Mouse (Mus musculus): ENCODE data around the gene Lix1l. TPM values are rescaled to one million over a fixed set of nuclear protein-coding genes. Genes with fewer than 3 reads are reported as not detected.

Lix1l gene
- polyA plus RNA-seq, 1 experiment = 8.2 TPM

DNA sequence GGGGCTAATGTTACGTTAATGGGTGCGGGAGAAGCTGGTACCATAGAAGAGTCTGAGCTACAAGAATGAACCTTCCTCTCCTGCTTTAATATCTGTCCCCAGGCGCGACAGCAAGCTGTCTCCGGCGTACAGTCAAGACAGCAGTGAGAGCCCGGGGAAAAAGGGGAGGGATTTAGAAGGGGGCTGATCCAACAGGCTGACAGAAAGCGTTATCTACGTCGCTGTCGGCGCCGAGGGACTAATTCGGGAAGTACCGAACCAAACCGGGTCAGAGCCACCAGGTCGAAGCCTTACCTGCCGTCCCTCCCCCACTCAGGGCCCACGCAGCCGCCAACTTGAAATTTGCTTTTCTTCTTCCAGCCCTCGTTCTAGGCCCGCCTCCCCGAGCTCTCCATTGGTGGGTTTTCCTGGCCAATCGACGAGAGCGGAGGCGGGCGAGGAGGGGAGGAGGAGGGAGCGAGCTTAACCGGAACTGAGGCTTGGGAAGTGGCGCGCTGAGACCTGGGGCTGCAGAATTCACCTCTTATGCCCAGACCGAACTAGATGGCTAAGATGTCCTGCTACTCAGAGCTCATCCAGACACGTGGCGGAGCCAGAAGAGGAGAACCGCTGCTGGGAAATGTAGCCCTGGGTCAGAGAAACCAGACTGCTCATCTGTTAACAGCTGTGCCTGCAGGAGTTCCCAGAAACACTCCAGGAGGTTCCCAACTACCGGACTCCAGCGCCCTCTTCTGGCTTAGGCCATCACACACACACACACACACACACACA is 7.0 kb upstream of the Lix1l start, which contains the start of gene Polr3gl:
TSS of gene Polr3gl (minus strand) at position 392 of the 771 bp plus-strand sequence.
- TF ChIP-seq CTCF (IDR thresholded peaks at IDR 0.05; ENCODE audit: borderline replicate concordance, control insufficient read depth, extremely low read depth, insufficient read depth, low read length, poor library complexity) (0 out of 2 replicates have a peak, but pooled peaks have one; percentile 49), POLR2A (IDR thresholded peaks at IDR 0.05; ENCODE audit: control insufficient read depth, extremely low read depth, insufficient read depth, low read length, poor library complexity) (peak; percentile 63; the same call in 1 of the 2 replicates)
- Histone ChIP-seq H3K4me3 (ENCODE audit: control insufficient read depth, insufficient read depth, low read length) (peak within 1 kb of the TSS; percentile 94), H3K36me3 (ENCODE audit: control insufficient read depth, insufficient read depth, low read length) (no peaks in the 10 kb centered on the region), H3K27ac (ENCODE audit: control insufficient read depth, insufficient read depth, low read length) (peak within 1 kb of the TSS; percentile 27; the same call in 1 of the 2 replicates), H3K4me1 (replicated peaks; ENCODE audit: control insufficient read depth, insufficient read depth, low read length) (peaks cover 29% of the 10 kb centered on the region), H3K27me3 (ENCODE audit: control insufficient read depth, insufficient read depth, low read length) (peaks cover 29% of the 10 kb centered on the region; the same call in 1 of the 2 replicates)
- peak; percentile 96 for DNase-seq
- 1% methylated on average over 38 of the region's 38 CpGs for WGBS

DNA sequence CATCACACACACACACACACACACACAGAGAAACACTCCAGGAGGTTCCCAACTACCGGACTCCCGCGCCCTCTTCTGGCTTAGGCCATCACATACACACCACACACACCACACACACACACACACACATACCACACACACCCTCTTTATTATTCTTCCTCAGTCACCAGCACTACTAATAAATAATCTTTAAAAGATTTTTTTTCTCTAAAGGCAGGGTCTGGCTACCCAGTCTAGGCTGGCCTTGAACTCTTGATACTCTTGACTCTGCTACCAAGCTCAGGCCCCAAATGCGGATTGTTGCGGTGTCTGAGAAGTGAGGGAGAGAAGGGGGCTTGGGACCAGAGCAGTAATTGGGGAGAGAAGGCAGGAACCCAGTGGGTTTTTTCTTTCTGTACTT is 6.1 kb upstream of the Lix1l start:
- no peak overlapping the region for H3K27ac ChIP-seq (ENCODE audit: control insufficient read depth, insufficient read depth, low read length)
- TF ChIP-seq CTCF (IDR thresholded peaks at IDR 0.05; ENCODE audit: borderline replicate concordance, control insufficient read depth, extremely low read depth, insufficient read depth, low read length, poor library complexity) (no peak), POLR2A (IDR thresholded peaks at IDR 0.05; ENCODE audit: control insufficient read depth, extremely low read depth, insufficient read depth, low read length, poor library complexity) (no peak)
- 95% methylated on average over 5 of the region's 5 CpGs for WGBS
- no peak for DNase-seq
- no peak overlapping the region for H3K4me3 ChIP-seq (ENCODE audit: control insufficient read depth, insufficient read depth, low read length)
- H3K27me3 ChIP-seq (ENCODE audit: control insufficient read depth, insufficient read depth, low read length) = peaks cover 32% of the 10 kb centered on the region; the same call in 1 of the 2 replicates
- peaks cover 29% of the 10 kb centered on the region for H3K4me1 ChIP-seq (replicated peaks; ENCODE audit: control insufficient read depth, insufficient read depth, low read length)
- no peaks in the 10 kb centered on the region for H3K36me3 ChIP-seq (ENCODE audit: control insufficient read depth, insufficient read depth, low read length)

DNA sequence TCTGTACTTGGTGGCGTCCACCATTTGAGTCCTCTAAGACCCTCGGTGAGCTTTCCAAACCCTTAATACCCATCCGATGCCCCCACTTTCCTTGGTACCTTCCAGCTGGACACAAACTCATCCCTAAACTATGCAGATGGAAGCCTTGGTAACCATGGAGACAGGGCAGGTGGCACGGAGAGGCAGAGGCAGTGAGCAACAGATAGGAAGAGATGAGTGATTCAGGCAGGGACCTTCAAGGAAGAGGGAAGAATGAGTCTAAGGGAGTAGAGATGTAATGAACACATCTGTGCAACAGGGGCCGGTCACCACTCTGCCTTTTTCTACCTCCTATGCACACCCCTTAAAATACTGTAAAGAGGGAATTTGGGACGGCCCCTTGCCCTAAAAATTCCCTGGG is 5.3 kb upstream of the Lix1l start:
- Histone ChIP-seq H3K4me1 (replicated peaks; ENCODE audit: control insufficient read depth, insufficient read depth, low read length) (peaks cover 30% of the 10 kb centered on the region), H3K27ac (ENCODE audit: control insufficient read depth, insufficient read depth, low read length) (no peak overlapping the region), H3K36me3 (ENCODE audit: control insufficient read depth, insufficient read depth, low read length) (no peaks in the 10 kb centered on the region), H3K4me3 (ENCODE audit: control insufficient read depth, insufficient read depth, low read length) (no peak overlapping the region), H3K27me3 (ENCODE audit: control insufficient read depth, insufficient read depth, low read length) (peaks cover 35% of the 10 kb centered on the region; the same call in 1 of the 2 replicates)
- no peak for TF ChIP-seq POLR2A (IDR thresholded peaks at IDR 0.05; ENCODE audit: control insufficient read depth, extremely low read depth, insufficient read depth, low read length, poor library complexity)
- no peak for TF ChIP-seq CTCF (IDR thresholded peaks at IDR 0.05; ENCODE audit: borderline replicate concordance, control insufficient read depth, extremely low read depth, insufficient read depth, low read length, poor library complexity)
- WGBS = 57% methylated on average over 6 of the region's 6 CpGs
- DNase-seq = no peak

DNA sequence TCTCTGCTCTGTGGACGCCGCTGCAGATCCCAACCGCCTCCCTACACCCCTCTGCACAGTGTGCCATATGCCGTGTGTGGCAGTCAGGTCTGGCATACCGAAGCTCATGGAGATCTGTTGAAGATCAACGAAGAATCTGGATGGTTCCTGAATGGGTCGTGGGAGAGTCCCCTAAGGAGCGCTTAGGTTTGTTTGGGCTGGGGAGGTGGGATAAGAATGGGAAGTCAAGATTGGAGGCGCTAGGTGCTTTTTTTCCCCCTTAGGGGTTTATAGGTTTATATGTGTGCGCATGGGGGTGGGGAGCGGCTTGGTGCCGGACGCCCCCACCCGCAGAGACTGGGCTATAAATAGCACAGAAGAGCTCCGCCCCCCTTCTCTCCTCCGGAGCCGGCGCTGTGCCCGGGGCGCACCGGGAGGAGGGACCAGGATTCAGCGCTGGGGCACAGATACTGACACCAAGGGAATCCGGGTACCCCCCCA is 4.7 kb upstream of the Lix1l start, which contains the start of gene Ankrd34a:
TSS of gene Ankrd34a (plus strand) at position 409 of the 480 bp plus-strand sequence.
- H3K36me3 ChIP-seq (ENCODE audit: control insufficient read depth, insufficient read depth, low read length) = no peaks in the 10 kb centered on the region
- no peak for TF ChIP-seq POLR2A (IDR thresholded peaks at IDR 0.05; ENCODE audit: control insufficient read depth, extremely low read depth, insufficient read depth, low read length, poor library complexity)
- TF ChIP-seq CTCF (IDR thresholded peaks at IDR 0.05; ENCODE audit: borderline replicate concordance, control insufficient read depth, extremely low read depth, insufficient read depth, low read length, poor library complexity) = no peak
- peak within 1 kb of the TSS; percentile 19; the same call in 1 of the 2 replicates for H3K4me3 ChIP-seq (ENCODE audit: control insufficient read depth, insufficient read depth, low read length)
- 4% methylated on average over 23 of the region's 23 CpGs for WGBS
- H3K4me1 ChIP-seq (replicated peaks; ENCODE audit: control insufficient read depth, insufficient read depth, low read length) = peaks cover 31% of the 10 kb centered on the region
- no peak for DNase-seq
- no peak within 1 kb of the TSS for H3K27ac ChIP-seq (ENCODE audit: control insufficient read depth, insufficient read depth, low read length)
- peaks cover 35% of the 10 kb centered on the region; the same call in 1 of the 2 replicates for H3K27me3 ChIP-seq (ENCODE audit: control insufficient read depth, insufficient read depth, low read length)

DNA sequence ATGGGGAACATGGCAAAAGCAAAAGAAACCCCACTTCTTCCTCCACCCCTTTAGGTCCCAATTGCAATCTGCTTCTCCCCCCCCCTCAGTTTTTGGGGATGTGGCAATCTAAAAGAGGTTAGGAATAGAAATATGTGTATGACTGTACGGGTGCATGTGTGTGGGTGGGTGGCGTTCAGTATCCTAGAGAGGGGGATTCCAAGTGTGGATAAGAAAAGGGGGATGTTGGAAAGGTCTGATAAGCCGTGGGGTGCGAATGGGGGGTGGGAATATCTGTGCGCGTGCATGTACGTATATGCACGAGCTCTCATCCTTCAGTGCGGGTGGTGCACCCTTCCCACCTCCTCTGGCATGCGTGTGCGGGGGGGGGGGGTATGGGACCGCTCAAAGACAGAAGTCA is 4.1 kb upstream of the Lix1l start:
- TF ChIP-seq POLR2A (IDR thresholded peaks at IDR 0.05; ENCODE audit: control insufficient read depth, extremely low read depth, insufficient read depth, low read length, poor library complexity) (no peak), CTCF (IDR thresholded peaks at IDR 0.05; ENCODE audit: borderline replicate concordance, control insufficient read depth, extremely low read depth, insufficient read depth, low read length, poor library complexity) (no peak)
- 6% methylated on average over 12 of the region's 12 CpGs for WGBS
- Histone ChIP-seq H3K27ac (ENCODE audit: control insufficient read depth, insufficient read depth, low read length) (no peak overlapping the region), H3K27me3 (ENCODE audit: control insufficient read depth, insufficient read depth, low read length) (peaks cover 35% of the 10 kb centered on the region; the same call in 1 of the 2 replicates), H3K4me1 (replicated peaks; ENCODE audit: control insufficient read depth, insufficient read depth, low read length) (peaks cover 34% of the 10 kb centered on the region), H3K36me3 (ENCODE audit: control insufficient read depth, insufficient read depth, low read length) (no peaks in the 10 kb centered on the region), H3K4me3 (ENCODE audit: control insufficient read depth, insufficient read depth, low read length) (no peak overlapping the region)
- DNase-seq = no peak

DNA sequence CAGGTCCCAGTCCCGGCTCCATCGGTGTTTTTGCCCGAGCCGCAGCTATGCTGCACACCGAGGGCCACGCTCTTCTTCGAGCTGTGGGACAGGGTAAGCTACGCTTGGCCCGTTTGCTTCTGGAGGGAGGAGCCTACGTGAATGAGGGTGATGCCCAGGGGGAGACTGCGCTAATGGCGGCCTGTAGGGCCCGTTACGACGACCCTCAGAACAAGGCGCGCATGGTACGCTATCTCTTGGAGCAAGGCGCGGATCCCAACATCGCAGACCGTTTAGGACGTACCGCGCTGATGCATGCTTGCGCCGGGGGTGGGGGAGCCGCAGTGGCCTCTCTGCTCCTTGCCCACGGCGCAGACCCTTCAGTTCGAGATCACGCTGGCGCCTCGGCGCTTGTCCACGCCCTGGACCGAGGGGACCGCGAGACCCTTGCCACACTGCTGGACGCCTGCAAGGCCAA is 3.5 kb upstream of the Lix1l start:
- WGBS = under 1% methylated on average over 40 of the region's 40 CpGs

More for the DNA sequence above, 3.5 kb upstream of the Lix1l start:
- no peaks in the 10 kb centered on the region for H3K36me3 ChIP-seq (ENCODE audit: control insufficient read depth, insufficient read depth, low read length)
- no peak overlapping the region for H3K27ac ChIP-seq (ENCODE audit: control insufficient read depth, insufficient read depth, low read length)
- H3K4me3 ChIP-seq (ENCODE audit: control insufficient read depth, insufficient read depth, low read length) = peak overlapping the region; percentile 19; the same call in 1 of the 2 replicates
- DNase-seq = no peak
- H3K27me3 ChIP-seq (ENCODE audit: control insufficient read depth, insufficient read depth, low read length) = peaks cover 35% of the 10 kb centered on the region; the same call in 1 of the 2 replicates
- TF ChIP-seq CTCF (IDR thresholded peaks at IDR 0.05; ENCODE audit: borderline replicate concordance, control insufficient read depth, extremely low read depth, insufficient read depth, low read length, poor library complexity) = no peak
- no peak for TF ChIP-seq POLR2A (IDR thresholded peaks at IDR 0.05; ENCODE audit: control insufficient read depth, extremely low read depth, insufficient read depth, low read length, poor library complexity)
- peaks cover 34% of the 10 kb centered on the region for H3K4me1 ChIP-seq (replicated peaks; ENCODE audit: control insufficient read depth, insufficient read depth, low read length)
